Mouse (Mus musculus) R1 (cell line): ENCODE measurements around the gene Map7.

Source experiments
- DNase-seq: peaks from one replicate; pipeline ENCODE4 v3.0.0-alpha.2; 2018; ENCODE audit warnings: low read depth, low spot score

Map7 gene

GRCm38 (mm10) chr10:20185806-20186205, 37.5 kb downstream of the Map7 start:
- no peak for DNase-seq

GRCm38 (mm10) chr10:20186800-20187273, 38.6 kb downstream of the Map7 start:
- peak; percentile 92 for DNase-seq

GRCm38 (mm10) chr10:20190139-20190747, 42.0 kb downstream of the Map7 start:
- no peak for DNase-seq

GRCm38 (mm10) chr10:20194847-20195540, 46.7 kb downstream of the Map7 start:
- peak; percentile 51 for DNase-seq

GRCm38 (mm10) chr10:20197039-20197438, 48.8 kb downstream of the Map7 start:
- DNase-seq: no peak

GRCm38 (mm10) chr10:20198968-20199737, 50.9 kb downstream of the Map7 start:
- DNase-seq: no peak

- no peak for DNase-seq
Measured at GRCm38 (mm10) chr10:20201236-20201635, 53.0 kb downstream of the Map7 start.

- DNase-seq: no peak
Measured at GRCm38 (mm10) chr10:20202171-20202570, 53.9 kb downstream of the Map7 start.

- DNase-seq: no peak
Measured at GRCm38 (mm10) chr10:20202818-20203217, 54.5 kb downstream of the Map7 start.

GRCm38 (mm10) chr10:20203502-20203901, 55.2 kb downstream of the Map7 start:
- no peak for DNase-seq

GRCm38 (mm10) chr10:20204696-20205431, 56.6 kb downstream of the Map7 start:
- DNase-seq: peak; percentile 31

GRCm38 (mm10) chr10:20206966-20207365, 58.7 kb downstream of the Map7 start:
- DNase-seq: no peak

- DNase-seq: no peak
Measured at GRCm38 (mm10) chr10:20209609-20210341, 61.5 kb downstream of the Map7 start.

GRCm38 (mm10) chr10:20214418-20214817, 66.1 kb downstream of the Map7 start:
- DNase-seq: no peak

- DNase-seq: peak; percentile 52
Measured at GRCm38 (mm10) chr10:20216982-20217381, 68.7 kb downstream of the Map7 start.

- DNase-seq: no peak
Measured at GRCm38 (mm10) chr10:20218866-20219265, 70.6 kb downstream of the Map7 start.

GRCm38 (mm10) chr10:20219538-20219937, 71.3 kb downstream of the Map7 start:
- DNase-seq: peak; percentile 41

- DNase-seq: no peak
Measured at GRCm38 (mm10) chr10:20220443-20221071, 72.3 kb downstream of the Map7 start.

- peak; percentile 93 for DNase-seq
Measured at GRCm38 (mm10) chr10:20222011-20222410, 73.7 kb downstream of the Map7 start.

- no peak for DNase-seq
Measured at GRCm38 (mm10) chr10:20226728-20227127, 78.5 kb downstream of the Map7 start.

GRCm38 (mm10) chr10:20230026-20230425, 81.8 kb downstream of the Map7 start:
- DNase-seq: no peak
